Mouse (Mus musculus) hindlimb bud, embryonic 11.5 days (tissue): Measurements from ENCODE around the gene Wdr70.

Experiments used
- DNase-seq: peaks from one replicate; pipeline ENCODE4 v3.0.0-alpha.2; 2012; ENCODE audit warnings: low read depth, low spot score; ENCODE audit errors: extremely low spot score

Wdr70 gene

GRCm38 (mm10) chr15:7935571-7936165, 163.3 kb downstream of the Wdr70 start:
- DNase-seq = no peak

GRCm38 (mm10) chr15:7934580-7934979, 164.4 kb downstream of the Wdr70 start:
- no peak for DNase-seq

- DNase-seq = no peak
Observed at GRCm38 (mm10) chr15:7934105-7934504, 164.9 kb downstream of the Wdr70 start.

GRCm38 (mm10) chr15:7931605-7932008, 167.4 kb downstream of the Wdr70 start:
- no peak for DNase-seq

- no peak for DNase-seq
Observed at GRCm38 (mm10) chr15:7925382-7925781, 173.6 kb downstream of the Wdr70 start.

- DNase-seq = no peak
Observed at GRCm38 (mm10) chr15:7923281-7923680, 175.7 kb downstream of the Wdr70 start.

- no peak for DNase-seq
Observed at GRCm38 (mm10) chr15:7922291-7923037, 176.5 kb downstream of the Wdr70 start.

- no peak for DNase-seq
Observed at GRCm38 (mm10) chr15:7921124-7921523, 177.9 kb downstream of the Wdr70 start.

- no peak for DNase-seq
Observed at GRCm38 (mm10) chr15:7906491-7907035, 192.4 kb downstream of the Wdr70 start.

GRCm38 (mm10) chr15:7899286-7899685, 199.7 kb downstream of the Wdr70 start:
- DNase-seq = no peak

GRCm38 (mm10) chr15:7891547-7892282, 207.3 kb downstream of the Wdr70 start:
- no peak for DNase-seq

- DNase-seq = no peak
Observed at GRCm38 (mm10) chr15:7890286-7890685, 208.7 kb downstream of the Wdr70 start.

GRCm38 (mm10) chr15:7889362-7889674, 209.7 kb downstream of the Wdr70 start:
- no peak for DNase-seq

GRCm38 (mm10) chr15:7888617-7889361, 210.2 kb downstream of the Wdr70 start:
- no peak for DNase-seq

- DNase-seq = no peak
Observed at GRCm38 (mm10) chr15:7886591-7886990, 212.4 kb downstream of the Wdr70 start.

GRCm38 (mm10) chr15:7885106-7885505, 213.9 kb downstream of the Wdr70 start:
- no peak for DNase-seq

- DNase-seq = no peak
Observed at GRCm38 (mm10) chr15:7884181-7884580, 214.8 kb downstream of the Wdr70 start.

GRCm38 (mm10) chr15:7879956-7880355, 219.1 kb downstream of the Wdr70 start:
- DNase-seq = no peak

GRCm38 (mm10) chr15:7878861-7879260, 220.1 kb downstream of the Wdr70 start:
- no peak for DNase-seq

GRCm38 (mm10) chr15:7877560-7878467, 221.2 kb downstream of the Wdr70 start:
- no peak for DNase-seq
